Mouse (Mus musculus): Measurements from ENCODE around the gene Osbp. TPM values are rescaled to one million over a fixed set of nuclear protein-coding genes. Genes with fewer than 3 reads are reported as not detected.

Osbp gene
- polyA plus RNA-seq, 2 experiments: 10.9 to 37.5 TPM

GRCm38 (mm10) chr19:11992034-11992433, 26.3 kb downstream of the Osbp start:
- DNase-seq (ENCODE audit: low spot score) (no peak), ATAC-seq (ENCODE audit: low FRiP score, low read depth) (no peak)
- H3K4me3 ChIP-seq (replicated peaks; ENCODE audit: low read length): no peak overlapping the region
- 91% methylated on average over 9 of the region's 9 CpGs for WGBS
- no peaks in the 10 kb centered on the region for H3K4me1 ChIP-seq (ENCODE audit: control insufficient read depth, insufficient read depth, low read length)
- H3K27ac ChIP-seq (replicated peaks; ENCODE audit: low read depth, low read length): no peak overlapping the region
- no peak overlapping the region for H3K4me2 ChIP-seq (replicated peaks; ENCODE audit: low read depth, low read length, severe bottlenecking)
- H3K36me3 ChIP-seq (ENCODE audit: control insufficient read depth, insufficient read depth, low read length): peaks cover 70% of the 10 kb centered on the region
- no peak for TF ChIP-seq POLR2A (IDR thresholded peaks at IDR 0.05; ENCODE audit: borderline replicate concordance, extremely low read depth, insufficient read depth, insufficient read length)
- H3K9ac ChIP-seq (ENCODE audit: low read depth, low read length, severe bottlenecking): no peak overlapping the region
- H3K27me3 ChIP-seq (ENCODE audit: control insufficient read depth, insufficient read depth, low read length): no peaks in the 10 kb centered on the region
- H3K9me3 ChIP-seq (ENCODE audit: control insufficient read depth, low read length): no peaks in the 10 kb centered on the region

GRCm38 (mm10) chr19:11992441-11993029, 26.8 kb downstream of the Osbp start:
- H3K9ac ChIP-seq (ENCODE audit: low read depth, low read length, severe bottlenecking): no peak overlapping the region
- H3K36me3 ChIP-seq (ENCODE audit: control insufficient read depth, insufficient read depth, low read length): peaks cover 69% of the 10 kb centered on the region
- H3K9me3 ChIP-seq (ENCODE audit: control insufficient read depth, low read length): no peaks in the 10 kb centered on the region
- 88% methylated on average over 10 of the region's 10 CpGs for WGBS
- H3K27me3 ChIP-seq (ENCODE audit: control insufficient read depth, insufficient read depth, low read length): no peaks in the 10 kb centered on the region
- H3K4me2 ChIP-seq (replicated peaks; ENCODE audit: low read depth, low read length, severe bottlenecking): no peak overlapping the region
- DNase-seq (ENCODE audit: low spot score) (no peak), ATAC-seq (ENCODE audit: low FRiP score, low read depth) (no peak)
- H3K4me1 ChIP-seq (ENCODE audit: control insufficient read depth, insufficient read depth, low read length): no peaks in the 10 kb centered on the region
- TF ChIP-seq POLR2A (IDR thresholded peaks at IDR 0.05; ENCODE audit: borderline replicate concordance, extremely low read depth, insufficient read depth, insufficient read length): no peak
- no peak overlapping the region for H3K4me3 ChIP-seq (replicated peaks; ENCODE audit: low read length)
- no peak overlapping the region for H3K27ac ChIP-seq (replicated peaks; ENCODE audit: low read depth, low read length)

- WGBS: 89% methylated on average over 6 of the region's 6 CpGs
These were observed 29.1 kb downstream of the Osbp start for GRCm38 (mm10) chr19:11994703-11995431.

GRCm38 (mm10) chr19:11995722-11996448, 30.1 kb downstream of the Osbp start:
- DNase-seq (ENCODE audit: low spot score) (no peak), ATAC-seq (ENCODE audit: low FRiP score, low read depth) (no peak)
- Histone ChIP-seq H3K9ac (ENCODE audit: low read depth, low read length, severe bottlenecking) (no peak overlapping the region), H3K4me2 (replicated peaks; ENCODE audit: low read depth, low read length, severe bottlenecking) (no peak overlapping the region), H3K4me3 (replicated peaks; ENCODE audit: low read length) (no peak overlapping the region), H3K9me3 (ENCODE audit: control insufficient read depth, low read length) (no peaks in the 10 kb centered on the region), H3K4me1 (ENCODE audit: control insufficient read depth, insufficient read depth, low read length) (no peaks in the 10 kb centered on the region), H3K36me3 (ENCODE audit: control insufficient read depth, insufficient read depth, low read length) (peaks cover 36% of the 10 kb centered on the region), H3K27me3 (ENCODE audit: control insufficient read depth, insufficient read depth, low read length) (no peaks in the 10 kb centered on the region), H3K27ac (replicated peaks; ENCODE audit: low read depth, low read length) (no peak overlapping the region)
- TF ChIP-seq POLR2A (IDR thresholded peaks at IDR 0.05; ENCODE audit: borderline replicate concordance, extremely low read depth, insufficient read depth, insufficient read length): no peak
- WGBS: 60% methylated on average over 2 of the region's 2 CpGs

More at GRCm38 (mm10) chr19:11994703-11995431, 29.1 kb downstream of the Osbp start:
- Histone ChIP-seq H3K4me1 (ENCODE audit: control insufficient read depth, insufficient read depth, low read length) (no peaks in the 10 kb centered on the region), H3K9ac (ENCODE audit: low read depth, low read length, severe bottlenecking) (no peak overlapping the region), H3K4me2 (replicated peaks; ENCODE audit: low read depth, low read length, severe bottlenecking) (no peak overlapping the region), H3K36me3 (ENCODE audit: control insufficient read depth, insufficient read depth, low read length) (peaks cover 45% of the 10 kb centered on the region), H3K27me3 (ENCODE audit: control insufficient read depth, insufficient read depth, low read length) (no peaks in the 10 kb centered on the region), H3K9me3 (ENCODE audit: control insufficient read depth, low read length) (no peaks in the 10 kb centered on the region), H3K27ac (replicated peaks; ENCODE audit: low read depth, low read length) (no peak overlapping the region), H3K4me3 (replicated peaks; ENCODE audit: low read length) (no peak overlapping the region)
- ATAC-seq (ENCODE audit: low FRiP score, low read depth) (no peak), DNase-seq (ENCODE audit: low spot score) (no peak)
- TF ChIP-seq POLR2A (IDR thresholded peaks at IDR 0.05; ENCODE audit: borderline replicate concordance, extremely low read depth, insufficient read depth, insufficient read length): no peak

GRCm38 (mm10) chr19:12001686-12002085, 35.9 kb downstream of the Osbp start:
- WGBS: 21% methylated on average over 3 of the region's 3 CpGs
- Histone ChIP-seq H3K4me2 (replicated peaks; ENCODE audit: low read depth, low read length, severe bottlenecking) (no peak overlapping the region), H3K9ac (ENCODE audit: low read depth, low read length, severe bottlenecking) (no peak overlapping the region), H3K4me1 (ENCODE audit: control insufficient read depth, insufficient read depth, low read length) (peaks cover 7% of the 10 kb centered on the region; the same call in 1 of the 2 replicates), H3K4me3 (replicated peaks; ENCODE audit: low read length) (no peak overlapping the region), H3K27ac (replicated peaks; ENCODE audit: low read depth, low read length) (no peak overlapping the region), H3K27me3 (ENCODE audit: control insufficient read depth, insufficient read depth, low read length) (no peaks in the 10 kb centered on the region), H3K9me3 (ENCODE audit: control insufficient read depth, low read length) (no peaks in the 10 kb centered on the region), H3K36me3 (ENCODE audit: control insufficient read depth, insufficient read depth, low read length) (no peaks in the 10 kb centered on the region)
- no peak for ATAC-seq (ENCODE audit: low FRiP score, low read depth)
- no peak for TF ChIP-seq POLR2A (IDR thresholded peaks at IDR 0.05; ENCODE audit: borderline replicate concordance, extremely low read depth, insufficient read depth, insufficient read length)
- no peak for DNase-seq (ENCODE audit: low spot score)

Data from limb, embryonic 14.5 days (tissue).